Mouse (Mus musculus): ENCODE results near the gene Riox2.
A peak's percentile ranks its signal among the peaks of the same experiment; 100 is the strongest.
"Not testable (repeated sequence)": the region's sequence is repeated elsewhere in the genome, so short reads cannot be mapped to it uniquely, and the experiment has no call there.

Riox2 gene

GRCm38 (mm10) chr16:59471637-59472278 lies at the start of gene Riox2:
Riox2 (plus strand) TSS chr16:59471775.
- DNase-seq (ENCODE audit: low spot score in 2 of 2) = peak; percentile 61 to 73

- no peak for DNase-seq (ENCODE audit: low spot score in 2 of 2)
Measured at GRCm38 (mm10) chr16:59427960-59428359, 43.6 kb upstream of the Riox2 start.

GRCm38 (mm10) chr16:59433181-59433580 lies 38.4 kb upstream of the Riox2 start:
- no peak for DNase-seq (ENCODE audit: low spot score in 2 of 2)

- no peak for DNase-seq (ENCODE audit: low spot score in 2 of 2)
Measured at GRCm38 (mm10) chr16:59444880-59445559, 26.6 kb upstream of the Riox2 start.

- DNase-seq (ENCODE audit: low spot score in 2 of 2) = no peak
Measured at GRCm38 (mm10) chr16:59448181-59448580, 23.4 kb upstream of the Riox2 start.

GRCm38 (mm10) chr16:59449092-59449491 lies 22.5 kb upstream of the Riox2 start:
- DNase-seq (ENCODE audit: low spot score in 2 of 2) = no peak

- DNase-seq (ENCODE audit: low spot score in 2 of 2) = no peak
Measured at GRCm38 (mm10) chr16:59451813-59452212, 19.8 kb upstream of the Riox2 start.

GRCm38 (mm10) chr16:59459259-59459861 lies 12.2 kb upstream of the Riox2 start:
- not testable (repeated sequence) for DNase-seq (ENCODE audit: low spot score in 2 of 2)

GRCm38 (mm10) chr16:59463567-59463966 lies 8.0 kb upstream of the Riox2 start:
- no peak for DNase-seq (ENCODE audit: low spot score in 2 of 2)

- no peak for DNase-seq (ENCODE audit: low spot score in 2 of 2)
Measured at GRCm38 (mm10) chr16:59463973-59464372, 7.6 kb upstream of the Riox2 start.

- DNase-seq (ENCODE audit: low spot score in 2 of 2) = no peak
Measured at GRCm38 (mm10) chr16:59469846-59470245, 1.7 kb upstream of the Riox2 start.

- no peak for DNase-seq (ENCODE audit: low spot score in 2 of 2)
Measured at GRCm38 (mm10) chr16:59472546-59472945, 971 bp downstream of the Riox2 start.

GRCm38 (mm10) chr16:59474788-59475187 lies 3.2 kb downstream of the Riox2 start:
- DNase-seq (ENCODE audit: low spot score in 2 of 2) = peak; percentile 57 to 67

- DNase-seq (ENCODE audit: low spot score in 2 of 2) = no peak
Measured at GRCm38 (mm10) chr16:59477955-59478354, 6.4 kb downstream of the Riox2 start.

- DNase-seq (ENCODE audit: low spot score in 2 of 2) = no peak
Measured at GRCm38 (mm10) chr16:59487239-59487638, 15.7 kb downstream of the Riox2 start.

GRCm38 (mm10) chr16:59487975-59488548 lies 16.5 kb downstream of the Riox2 start:
- DNase-seq (ENCODE audit: low spot score in 2 of 2) = no peak

GRCm38 (mm10) chr16:59493199-59493598 lies 21.6 kb downstream of the Riox2 start:
- DNase-seq (ENCODE audit: low spot score in 2 of 2) = peak; percentile 16 to 17

GRCm38 (mm10) chr16:59497947-59498346 lies 26.4 kb downstream of the Riox2 start:
- no peak for DNase-seq (ENCODE audit: low spot score in 2 of 2)

- DNase-seq (ENCODE audit: low spot score in 2 of 2) = no peak
Measured at GRCm38 (mm10) chr16:59499180-59499579, 27.6 kb downstream of the Riox2 start.

- no peak for DNase-seq (ENCODE audit: low spot score in 2 of 2)
Measured at GRCm38 (mm10) chr16:59509830-59510229, 38.3 kb downstream of the Riox2 start.

GRCm38 (mm10) chr16:59515169-59515568 lies 43.6 kb downstream of the Riox2 start:
- no peak for DNase-seq (ENCODE audit: low spot score in 2 of 2)

- no peak for DNase-seq (ENCODE audit: low spot score in 2 of 2)
Measured at GRCm38 (mm10) chr16:59516965-59517364, 45.4 kb downstream of the Riox2 start.
